Mouse (Mus musculus) spleen, adult 10 weeks (tissue): ENCODE data around the gene AU015836. TPM values are rescaled to one million over a fixed set of nuclear protein-coding genes. Genes with fewer than 3 reads are reported as not detected.

Experiments used
- polyA plus RNA-seq: library from polyadenylated mRNA; stranded (reverse); fragments of 350-450 nt; fragmentation: Illumina TruSeq; extraction: RNeasy Lipid Tissue Mini Kit (QIAGEN cat#74804); gene quantifications from one replicate; pipeline ENCODE4 v1.2.3, GENCODE M21; 2015; ENCODE audit warnings: low replicate concordance; ENCODE audit not compliant: insufficient read depth

Gene AU015836
- polyA plus RNA-seq, result not detected

DNA sequence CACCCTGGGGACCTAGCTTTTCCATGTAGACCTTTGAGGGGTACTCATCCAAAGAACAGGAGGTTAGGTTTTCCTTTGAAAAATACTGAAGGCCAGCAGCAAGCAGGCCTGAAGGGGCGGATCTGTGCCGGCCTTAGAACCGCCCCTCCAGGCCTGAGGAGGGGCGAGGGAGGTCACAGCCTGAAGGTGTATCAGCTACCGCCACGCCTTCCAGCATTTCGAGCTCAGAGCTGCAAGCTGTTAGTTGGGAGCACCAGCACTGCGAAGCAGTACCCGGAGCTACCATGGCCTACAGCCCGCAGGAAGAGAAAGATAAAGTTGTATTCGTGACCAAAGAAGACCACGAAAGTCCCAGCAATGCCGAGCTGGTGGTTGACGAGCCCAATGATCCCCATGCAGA lies at the start of gene AU015836:
Gene AU015836, plus strand, starts transcription at position 216 of the 400 bp plus-strand sequence.

Other genes starting within 250 kb of the AU015836 start
- 33.0 TPM for gene Pdk3, start 136.5 kb upstream of the AU015836 start, polyA plus RNA-seq
- gene Zfx, start 155.0 kb downstream of the AU015836 start, polyA plus RNA-seq, result 50.9 TPM
- gene Eif2s3x, start 244.2 kb downstream of the AU015836 start, polyA plus RNA-seq, result 132 TPM